In genomic region chr7:127708207-127709078, GRCm38 (mm10) we compare ENCODE assay signal across 8 mouse cellular contexts. TPM values are rescaled to one million over a fixed set of nuclear protein-coding genes. Genes with fewer than 3 reads are reported as not detected.
DNase-seq lines count a peak whose midpoint lies in the region; ATAC-seq and TF ChIP-seq lines count a peak whose summit lies in the region.

TSS of gene Bcl7c (minus strand) at chr7:127708933.

- H3K4me1 ChIP-seq in brown adipose tissue, adult 24 weeks (ENCODE audit: control insufficient read depth, insufficient read depth, insufficient read length, low read length), result no peaks in the 10 kb centered on the region
- peaks cover 29% of the 10 kb centered on the region for H3K4me1 ChIP-seq in heart, embryonic 12.5 days (replicated peaks)
- peaks cover 16% of the 10 kb centered on the region for H3K4me1 ChIP-seq in kidney, postnatal 0 days (replicated peaks; ENCODE audit: insufficient read depth, low read length)
- H3K4me1 ChIP-seq in liver, embryonic 12.5 days, result peaks cover 54% of the 10 kb centered on the region

- ATAC-seq in erythroid progenitor cell, adult 5-6 weeks (replicated peaks; ENCODE audit: low FRiP score, poor library complexity, severe bottlenecking), result peak; percentile 86
- ATAC-seq in heart, embryonic 12.5 days (ENCODE audit: insufficient number of reproducible peaks, low FRiP score), result peak; percentile 94
- peak; percentile 83 for ATAC-seq in kidney, postnatal 0 days (replicated peaks; ENCODE audit: low FRiP score, low read depth)
- peak; percentile 91 for ATAC-seq in liver, embryonic 12.5 days

- peak within 1 kb of the TSS; percentile 85 for H3K4me3 ChIP-seq in brown adipose tissue, adult 24 weeks (ENCODE audit: insufficient read depth, low read depth, low read length)
- H3K4me3 ChIP-seq in heart, embryonic 12.5 days, result peak within 1 kb of the TSS; percentile 74
- H3K4me3 ChIP-seq in kidney, postnatal 0 days (replicated peaks; ENCODE audit: low read depth, low read length), result peak within 1 kb of the TSS; percentile 84
- peak within 1 kb of the TSS; percentile 79 for H3K4me3 ChIP-seq in liver, embryonic 12.5 days

- H3K4me2 ChIP-seq in heart, embryonic 12.5 days, result peak within 1 kb of the TSS; percentile 72
- H3K4me2 ChIP-seq in kidney, postnatal 0 days (ENCODE audit: low read length), result peak within 1 kb of the TSS; percentile 64
- H3K4me2 ChIP-seq in liver, embryonic 12.5 days, result peak within 1 kb of the TSS; percentile 99

- H3K27me3 ChIP-seq in heart, embryonic 12.5 days (replicated peaks), result no peaks in the 10 kb centered on the region
- no peaks in the 10 kb centered on the region for H3K27me3 ChIP-seq in kidney, postnatal 0 days (ENCODE audit: insufficient read depth, low read length)
- H3K27me3 ChIP-seq in liver, embryonic 12.5 days (replicated peaks), result no peaks in the 10 kb centered on the region
- H3K27me3 ChIP-seq in splenic B cell, adult 2 months (ENCODE audit: control insufficient read depth, insufficient read depth, low read length, poor library complexity, severe bottlenecking), result no peaks in the 10 kb centered on the region; the same call in 1 of the 2 replicates

- H3K9me3 ChIP-seq in heart, embryonic 12.5 days (replicated peaks), result no peaks in the 10 kb centered on the region
- no peaks in the 10 kb centered on the region for H3K9me3 ChIP-seq in kidney, postnatal 0 days (replicated peaks; ENCODE audit: low read length)
- no peaks in the 10 kb centered on the region for H3K9me3 ChIP-seq in liver, embryonic 12.5 days (replicated peaks)

- peak within 1 kb of the TSS; percentile 68 for H3K27ac ChIP-seq in brown adipose tissue, adult 24 weeks (replicated peaks; ENCODE audit: low read depth, low read length)
- peak within 1 kb of the TSS; percentile 97 for H3K27ac ChIP-seq in heart, embryonic 12.5 days (ENCODE audit: poor library complexity, severe bottlenecking)
- H3K27ac ChIP-seq in kidney, postnatal 0 days, result peak within 1 kb of the TSS; percentile 98
- peak within 1 kb of the TSS; percentile 90 for H3K27ac ChIP-seq in liver, embryonic 12.5 days

- under 1% methylated on average over 84 of the region's 90 CpGs for WGBS in heart, embryonic 12.5 days
- WGBS in kidney, postnatal 0 days, result under 1% methylated on average over 85 of the region's 90 CpGs
- under 1% methylated on average over 78 of the region's 90 CpGs for WGBS in liver, embryonic 12.5 days (ENCODE audit: insufficient replicate concordance)

- H3K36me3 ChIP-seq in heart, embryonic 12.5 days, result peaks cover 31% of the 10 kb centered on the region
- H3K36me3 ChIP-seq in kidney, postnatal 0 days (ENCODE audit: insufficient read depth, low read length), result peaks cover 18% of the 10 kb centered on the region
- peaks cover 32% of the 10 kb centered on the region for H3K36me3 ChIP-seq in liver, embryonic 12.5 days
- H3K36me3 ChIP-seq in splenic B cell, adult 2 months (ENCODE audit: control insufficient read depth, insufficient read depth, low read length, poor library complexity, severe bottlenecking), result peaks cover 3% of the 10 kb centered on the region; the same call in 1 of the 2 replicates

- peak; percentile 67 for TF ChIP-seq CTCF in kidney, postnatal 0 days (IDR thresholded peaks at IDR 0.05; ENCODE audit: low read depth)

- DNase-seq in CD8-positive naive resting alpha-beta T cell, adult 2 months (ENCODE audit: low read depth in 2 of 2, low spot score in 2 of 2), result peak; percentile 61 to 64
- DNase-seq in kidney, postnatal 0 days (ENCODE audit: low spot score), result peak; percentile 99
- DNase-seq in naive thymus-derived CD4-positive, alpha-beta T cell, adult 2 months (ENCODE audit: low read depth), result peak; percentile 78
- peak; percentile 90 for DNase-seq in splenic B cell, adult 2 months (ENCODE audit: low read depth, low spot score)

- H3K9ac ChIP-seq in heart, embryonic 12.5 days, result peak within 1 kb of the TSS; percentile 82
- H3K9ac ChIP-seq in kidney, postnatal 0 days (ENCODE audit: low read depth, low read length), result peak within 1 kb of the TSS; percentile 85
- H3K9ac ChIP-seq in liver, embryonic 12.5 days, result peak within 1 kb of the TSS; percentile 81

RNA-seq across cellular contexts. Expression of gene Bcl7c, which starts in this region (rescaled TPM):
- 15.7 and 17.4 TPM in 2 replicates for polyA plus RNA-seq in brown adipose tissue, adult 24 weeks (2012; ENCODE audit: insufficient read depth, insufficient read length, missing spikeins)
- total RNA-seq in erythroid progenitor cell, adult 5-6 weeks (2015; ENCODE audit: low replicate concordance), result 4.0 and 9.6 TPM in 2 replicates
- 2.6 and 12.7 TPM in 2 replicates for total RNA-seq in erythroid progenitor cell, adult 5-6 weeks (2017; ENCODE audit: low replicate concordance)
- 43.3 and 49.5 TPM in 2 replicates for polyA plus RNA-seq in heart, embryonic 12.5 days (2016; fragmentation: Nextera tagmentation; extraction: Ambion mirVana)
- 56.1 and 70.9 TPM in 2 replicates for polyA plus RNA-seq in kidney, postnatal 0 days (2015; fragmentation: Nextera tagmentation; extraction: Ambion mirVana)
- 40.6 and 43.6 TPM in 2 replicates for polyA plus RNA-seq in liver, embryonic 12.5 days (2016; fragmentation: Nextera tagmentation; extraction: Ambion mirVana)

Comparison
In these comparisons a context has a peak if more than half of its experiments do, and no peak if none do; other contexts are left out.
1. Peak in every context shown above with its lines: DNase-seq, ATAC-seq, H3K4me3 ChIP-seq and H3K27ac ChIP-seq.